Mouse (Mus musculus) left cerebral cortex, postnatal 10 days (tissue): Measurements from ENCODE around the gene Tmc1. TPM values are rescaled to one million over a fixed set of nuclear protein-coding genes. Genes with fewer than 3 reads are reported as not detected.

Experiments used
- DNase-seq, 2 experiments: peaks; one replicate each; pipeline ENCODE4 v3.0.0; 2021 to 2022; ENCODE audit warnings: low spot score in 2 of 2, mixed read lengths in 1 of 2; ENCODE audit errors: extremely low spot score in 1 of 2
- intact Hi-C: fragments of 180-260 bp; cut with DNase I; formaldehyde crosslinking; loops from one replicate; pipeline ENCODE4 v1.15.1; 2025
- total RNA-seq, 2 experiments: library from RNA; stranded (reverse); gene quantifications; 2 replicates each; pipeline ENCODE4 v1.2.3; 2021

The Tmc1 gene
- total RNA-seq, 2 experiments from 2014 or later, result 0.11 TPM; not detected in 1

- intact Hi-C loops, result no loop called here
- DNase-seq, result peak in 1 of 2 experiments; percentile 14
Measured at GRCm38 (mm10) chr19:20836055-20836845, 117.8 kb downstream of the Tmc1 start.

- intact Hi-C loops, result no loop called here
- DNase-seq, result no peak
Measured at GRCm38 (mm10) chr19:20834895-20835294, 119.1 kb downstream of the Tmc1 start.

GRCm38 (mm10) chr19:20799460-20799859 lies 154.5 kb downstream of the Tmc1 start:
- no peak for DNase-seq
- intact Hi-C loops, result loop anchor here (5.0 to 10.0 kb wide), 3 partner anchors 475 to 763 kb away; partner anchors contain the start of gene Zfand5

DNA sequence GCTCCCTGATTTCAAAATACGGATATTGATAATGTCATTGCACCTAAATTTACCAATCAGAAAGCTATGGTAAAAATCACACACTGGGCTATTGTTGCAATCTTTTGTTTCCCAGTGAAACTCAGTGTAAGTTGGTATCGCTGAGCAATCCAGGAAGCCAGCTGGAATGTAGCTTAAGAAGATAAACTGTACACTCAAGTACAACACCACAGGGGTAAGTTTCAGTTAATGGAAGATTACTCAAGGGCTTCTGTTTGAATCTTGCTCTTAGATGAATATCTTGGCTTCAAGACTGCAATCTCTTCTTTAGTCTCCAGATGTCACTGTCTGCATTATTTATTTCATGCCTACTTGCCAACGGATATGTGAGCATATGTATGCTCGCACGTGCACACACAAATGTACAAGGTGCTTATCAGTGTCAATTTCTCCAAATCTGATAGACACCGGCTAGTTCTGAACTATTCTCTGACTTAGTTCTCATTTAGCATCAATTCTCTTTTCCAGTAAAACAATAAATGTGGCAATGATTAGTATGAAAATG lies 156.4 kb downstream of the Tmc1 start:
- DNase-seq, result peak in 1 of 2 experiments; percentile 45
- intact Hi-C loops, result loop anchor here (5.0 to 10.0 kb wide), 3 partner anchors 477 to 765 kb away; partner anchors contain the start of gene Zfand5

DNA sequence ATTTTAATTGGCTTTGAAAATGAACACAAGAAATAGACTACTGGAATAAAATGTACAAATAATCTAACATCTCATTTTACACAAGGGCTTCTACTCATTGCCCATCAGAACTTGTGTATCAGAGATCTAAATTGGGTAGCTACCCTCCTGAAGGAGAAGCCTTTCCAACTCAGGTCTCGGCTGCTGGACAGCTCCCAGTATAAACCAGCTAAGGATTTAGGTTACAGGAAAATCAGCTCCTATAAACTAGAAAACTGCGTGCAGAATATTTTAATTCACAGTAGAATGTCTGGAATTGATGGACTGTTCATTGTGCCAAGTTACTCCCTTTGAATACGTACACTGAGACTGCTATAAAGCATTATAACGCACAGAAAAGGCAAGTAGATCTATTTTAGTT lies 158.0 kb downstream of the Tmc1 start:
- DNase-seq, result no peak
- intact Hi-C loops, result loop anchor here (5.0 to 10.0 kb wide), 3 partner anchors 479 to 766 kb away; partner anchors contain the start of gene Zfand5

- DNase-seq, result no peak
- intact Hi-C loops, result loop anchor here (5.0 to 10.0 kb wide), 3 partner anchors 480 to 767 kb away; partner anchors contain the start of gene Zfand5
Measured at GRCm38 (mm10) chr19:20794999-20795398, 159.0 kb downstream of the Tmc1 start.

GRCm38 (mm10) chr19:20792811-20793210 lies 161.2 kb downstream of the Tmc1 start:
- intact Hi-C loops, result loop anchor here (10.0 kb wide), 2 partner anchors 482 to 572 kb away; partner anchors contain the start of gene Zfand5
- peak in 1 of 2 experiments; percentile 16 for DNase-seq

DNA sequence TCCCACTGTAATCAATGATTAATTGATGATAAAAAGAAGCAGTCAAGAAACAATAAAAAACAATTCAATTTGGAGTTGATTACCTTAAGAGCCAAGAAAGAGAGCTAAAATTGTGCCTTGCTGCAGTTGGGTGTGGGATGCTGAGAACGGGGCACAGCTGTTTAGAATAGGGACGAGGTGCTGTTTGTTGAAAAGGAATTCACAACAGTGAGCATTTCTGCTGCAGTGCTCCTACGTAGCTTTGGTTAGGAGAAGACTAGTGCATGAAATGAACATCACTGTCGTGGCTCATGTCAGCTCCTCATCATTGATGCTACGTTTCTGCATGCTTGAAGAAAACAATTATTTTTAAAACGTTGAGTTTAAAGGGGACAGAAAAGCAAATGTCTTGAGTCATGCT lies 166.7 kb downstream of the Tmc1 start:
- intact Hi-C loops, result no loop called here
- DNase-seq, result no peak

DNA sequence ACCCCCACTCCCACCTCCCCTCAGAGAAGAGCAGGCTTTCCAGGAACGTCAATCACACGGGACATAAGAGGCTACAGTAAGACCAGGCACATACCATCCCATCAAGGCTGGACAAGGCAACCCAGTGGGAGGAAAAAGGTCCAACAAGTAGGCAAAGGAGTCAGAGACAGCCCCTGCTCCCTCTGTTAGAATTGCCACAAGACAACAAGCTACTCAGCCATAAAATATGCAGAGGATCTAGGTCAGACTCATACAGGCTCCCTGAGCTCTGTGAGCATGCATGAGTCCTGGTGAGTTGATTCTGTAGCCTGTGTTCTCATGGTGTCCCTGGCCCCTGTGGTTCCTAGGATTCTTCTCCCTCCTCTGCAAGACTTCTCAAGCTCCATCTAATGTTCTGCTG lies 178.3 kb downstream of the Tmc1 start:
- DNase-seq, result no peak
- intact Hi-C loops, result no loop called here

GRCm38 (mm10) chr19:20773941-20774340 lies 180.1 kb downstream of the Tmc1 start:
- no peak for DNase-seq
- intact Hi-C loops, result no loop called here

DNA sequence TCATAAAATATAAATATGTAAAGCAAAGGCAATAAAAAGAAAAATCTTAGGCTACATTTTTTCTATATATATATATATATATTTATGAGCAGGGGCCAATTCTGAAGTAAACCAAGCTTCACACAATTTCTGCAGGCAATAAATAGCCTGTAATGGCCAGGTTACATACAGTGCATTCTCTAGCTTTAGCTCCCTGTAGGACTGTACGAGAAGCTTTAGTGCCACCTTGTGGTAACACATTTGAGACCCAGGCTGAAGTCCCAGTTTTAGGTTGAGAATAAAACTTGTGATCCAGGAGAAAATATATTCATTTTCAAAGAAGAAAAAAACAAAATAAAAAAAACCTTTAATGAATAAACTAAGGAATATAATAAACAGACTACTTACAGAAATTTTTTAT lies 189.8 kb downstream of the Tmc1 start:
- peak in 1 of 2 experiments; percentile 44 for DNase-seq
- intact Hi-C loops, result loop anchor here (10.0 kb wide), 2 partner anchors 319 to 399 kb away; no protein-coding TSS in a partner anchor

DNA sequence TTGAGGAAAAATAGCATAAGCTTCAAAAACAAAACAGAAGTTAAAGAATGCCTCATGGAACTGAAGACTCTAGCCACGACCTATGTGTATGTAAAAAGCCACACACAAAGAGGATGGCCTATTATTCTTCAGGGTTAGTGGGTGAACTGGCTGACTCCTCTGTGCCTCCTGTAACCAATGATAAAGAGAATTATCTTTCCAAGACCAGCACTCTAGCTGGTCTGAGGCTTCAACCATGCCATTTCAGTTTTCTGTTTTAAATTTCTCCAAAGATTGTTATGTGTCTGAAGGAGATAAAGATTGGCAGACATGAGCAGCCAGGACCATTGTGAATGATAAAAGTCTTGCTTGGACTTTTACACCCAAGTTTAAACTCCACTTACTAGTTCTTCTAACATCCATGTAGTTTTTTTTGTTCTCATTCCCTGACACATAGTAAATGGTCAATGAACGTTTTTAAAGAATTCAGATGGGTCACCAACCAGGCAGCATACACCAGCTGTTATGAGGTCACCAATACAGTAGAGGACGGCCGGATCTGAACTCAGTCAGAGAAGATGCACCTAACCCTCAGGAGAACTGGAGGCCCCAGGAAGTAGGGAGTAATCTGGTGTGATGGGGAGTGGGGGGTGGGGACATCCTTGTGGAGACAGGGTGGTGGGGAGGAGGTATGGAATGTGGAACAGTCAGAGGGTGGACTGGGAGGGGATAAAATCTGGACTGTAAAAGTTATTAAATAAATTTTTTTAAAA lies 192.2 kb downstream of the Tmc1 start:
- DNase-seq, result no peak
- intact Hi-C loops, result loop anchor here (10.0 kb wide), 2 partner anchors 317 to 397 kb away; no protein-coding TSS in a partner anchor

GRCm38 (mm10) chr19:20761119-20761518 lies 192.9 kb downstream of the Tmc1 start:
- DNase-seq, result no peak
- intact Hi-C loops, result loop anchor here (10.0 kb wide), 2 partner anchors 316 to 396 kb away; no protein-coding TSS in a partner anchor

DNA sequence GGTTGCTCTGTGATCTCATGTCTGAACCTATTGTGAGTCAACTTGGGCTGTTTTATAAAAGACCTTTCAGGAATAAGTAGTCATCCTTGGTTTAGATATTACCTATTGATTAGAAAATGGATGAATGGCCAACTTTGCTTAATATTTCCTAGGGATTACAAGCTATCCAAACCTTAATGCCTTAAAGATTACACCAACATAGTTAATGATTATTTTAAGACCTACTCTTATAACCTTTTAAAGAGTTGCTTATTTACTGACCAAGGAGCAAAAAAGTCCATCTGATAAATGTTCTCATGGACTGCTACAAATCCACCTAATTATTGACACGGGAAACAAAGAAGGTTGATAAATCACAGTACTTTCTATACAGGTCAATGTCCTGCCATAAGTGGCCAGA lies 209.4 kb downstream of the Tmc1 start:
- intact Hi-C loops, result no loop called here
- no peak for DNase-seq

Other genes starting within 250 kb of the Tmc1 start
- 1 to 10 TPM; 1.3 to 1.8 TPM for gene Aldh1a7, start 226.6 kb downstream of the Tmc1 start, total RNA-seq